Mouse (Mus musculus) cerebellum, adult 18-20 months (tissue): ENCODE measurements around the gene Trpm4.
A peak's percentile ranks its signal among the peaks of the same experiment; 100 is the strongest.

Experiments
- DNase-seq, 2 experiments: peaks; one replicate each; pipeline ENCODE4 v3.0.0; 2021

Trpm4 gene

GRCm38 (mm10) chr7:45346905-45347304 is 13.3 kb upstream of the Trpm4 start:
- no peak for DNase-seq

- DNase-seq = no peak
Measured at GRCm38 (mm10) chr7:45343543-45343942, 10.0 kb upstream of the Trpm4 start.

DNA sequence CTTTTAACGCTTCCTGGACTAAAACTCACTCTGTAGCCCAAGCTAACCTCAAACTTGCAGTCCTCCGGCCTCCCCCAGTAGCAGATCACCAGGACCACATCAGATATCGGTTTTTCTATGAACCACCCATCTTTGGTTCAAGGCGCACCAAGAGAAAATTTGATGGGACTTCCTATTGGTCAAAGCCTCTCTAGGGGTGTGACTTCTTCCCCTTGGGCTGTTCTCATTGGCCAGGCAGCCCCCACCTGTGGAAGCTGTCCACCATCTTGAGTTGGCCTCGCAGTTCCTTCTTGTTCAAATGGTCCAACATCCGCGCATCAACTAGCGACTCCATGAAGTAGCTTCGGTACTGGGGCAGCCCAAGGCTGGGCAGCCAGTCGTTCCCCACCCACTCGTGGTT is 8.5 kb upstream of the Trpm4 start:
- no peak for DNase-seq

- peak; percentile 52 to 59 for DNase-seq
Measured at GRCm38 (mm10) chr7:45341303-45341702, 7.7 kb upstream of the Trpm4 start.

DNA sequence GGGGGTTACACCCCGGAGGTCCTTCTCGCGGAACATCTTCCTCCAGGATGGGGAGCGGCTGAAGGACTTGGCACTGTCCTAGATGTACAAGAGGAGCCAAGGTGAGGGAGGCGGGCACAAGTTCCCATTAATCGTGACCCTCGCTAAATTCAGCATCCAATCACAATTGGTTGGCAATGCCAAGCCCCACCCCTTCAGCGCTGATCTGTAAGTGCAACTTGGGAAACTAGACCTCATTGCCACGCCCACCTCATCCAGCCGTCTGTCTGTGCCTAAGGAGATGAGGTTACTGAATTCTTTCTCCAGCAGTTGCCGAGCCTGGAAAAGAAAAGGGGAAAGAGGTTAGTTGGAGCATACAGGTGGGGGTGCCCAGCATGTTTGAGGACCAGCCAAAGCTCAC is 7.1 kb upstream of the Trpm4 start:
- DNase-seq = no peak

GRCm38 (mm10) chr7:45340066-45340442 is 6.5 kb upstream of the Trpm4 start:
- no peak for DNase-seq

DNA sequence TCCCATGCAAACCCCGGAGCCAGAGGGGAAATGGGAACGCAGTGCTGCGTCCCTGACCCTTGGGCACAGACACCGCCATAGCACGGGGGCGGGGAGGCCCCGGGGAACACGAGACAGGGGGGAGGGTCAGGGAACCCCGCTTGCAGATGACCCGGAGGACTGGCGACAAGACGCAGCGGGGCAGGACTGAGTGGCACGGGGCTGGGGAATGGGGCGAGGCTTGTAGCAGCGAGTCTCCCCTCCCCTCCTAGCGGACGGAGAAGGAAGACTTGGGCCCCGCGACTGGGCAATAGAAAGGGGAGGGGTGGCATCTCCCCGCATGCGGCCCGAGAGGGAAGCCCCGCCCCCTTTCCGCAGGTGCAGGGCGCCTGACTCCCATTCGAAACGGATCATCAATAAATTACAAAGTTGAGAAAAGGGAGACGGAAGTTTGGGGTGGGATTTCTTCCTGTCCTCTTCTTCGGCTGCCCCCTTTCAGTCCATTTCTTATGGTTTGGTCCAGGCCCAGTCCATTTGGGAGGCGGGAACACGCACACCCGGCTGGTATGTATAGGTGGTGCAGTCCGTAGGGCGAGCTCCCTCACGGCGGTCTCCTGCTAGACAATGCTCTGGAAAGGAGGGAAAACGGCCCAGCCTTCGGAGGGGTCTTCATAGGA is 6.0 kb upstream of the Trpm4 start:
- peak; percentile 71 to 74 for DNase-seq

GRCm38 (mm10) chr7:45338161-45338911 is 4.8 kb upstream of the Trpm4 start:
- peak; percentile 44 to 46 for DNase-seq

- no peak for DNase-seq
Measured at GRCm38 (mm10) chr7:45337469-45337868, 3.9 kb upstream of the Trpm4 start.

- no peak for DNase-seq
Measured at GRCm38 (mm10) chr7:45336319-45336718, 2.7 kb upstream of the Trpm4 start.

- no peak for DNase-seq
Measured at GRCm38 (mm10) chr7:45335056-45335455, 1.5 kb upstream of the Trpm4 start, which contains the start of gene Hrc. TSS of gene Hrc (plus strand) at chr7:45335290.

DNA sequence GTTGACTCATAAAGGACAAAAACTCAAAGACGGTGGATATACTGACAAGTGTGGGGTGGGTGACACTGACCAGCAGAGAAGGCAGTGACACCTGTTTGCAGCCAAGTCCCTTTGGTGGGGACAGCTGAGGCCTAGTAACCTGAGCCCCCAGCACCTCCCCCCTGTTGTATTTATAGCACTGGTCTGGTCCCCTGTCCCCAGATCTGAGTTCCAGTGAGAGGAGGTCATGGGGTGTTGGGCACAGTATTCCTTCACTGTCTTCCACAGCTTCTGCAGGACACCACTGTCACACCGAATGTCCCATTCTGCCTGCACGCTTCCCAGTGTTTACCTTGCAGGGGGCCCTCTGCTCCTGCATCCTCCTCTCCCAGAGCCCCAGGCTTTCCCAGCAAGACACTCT is 1.0 kb upstream of the Trpm4 start:
- no peak for DNase-seq

- peak; percentile 40 to 44 for DNase-seq
Measured at GRCm38 (mm10) chr7:45332685-45333425, 725 bp downstream of the Trpm4 start.

GRCm38 (mm10) chr7:45331502-45331901 is 2.1 kb downstream of the Trpm4 start:
- no peak for DNase-seq

DNA sequence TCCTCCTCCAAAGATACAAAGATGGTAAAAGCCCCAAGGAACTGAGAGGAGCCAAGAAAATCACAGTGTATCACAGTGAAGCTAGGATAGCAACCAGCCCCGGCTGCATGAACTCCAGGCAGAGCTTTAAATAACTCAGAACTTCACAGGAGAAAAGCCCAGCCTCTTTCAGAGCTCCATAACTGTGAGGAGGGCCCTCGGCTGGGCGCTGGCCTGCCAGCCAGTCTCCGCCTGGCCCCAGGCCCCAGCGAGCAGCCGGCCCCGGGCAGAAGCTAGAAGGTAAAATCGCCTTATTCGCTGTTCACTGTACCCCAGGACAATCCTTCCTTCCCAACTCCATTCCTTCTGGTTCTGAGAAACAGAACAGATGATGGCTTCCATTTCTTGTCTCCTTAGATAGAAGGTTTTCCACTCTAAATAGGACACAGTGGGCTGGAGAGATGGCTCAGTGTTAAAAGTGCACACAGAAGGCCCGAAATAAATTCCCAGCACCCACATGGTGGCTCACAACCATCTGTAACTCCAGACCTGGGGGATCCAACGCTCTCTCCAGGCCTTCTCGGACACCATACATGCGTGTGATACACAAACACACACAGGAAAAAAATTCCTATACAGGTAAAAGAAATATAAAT is 4.6 kb downstream of the Trpm4 start:
- DNase-seq = no peak

GRCm38 (mm10) chr7:45325800-45326199 is 7.8 kb downstream of the Trpm4 start:
- DNase-seq = no peak

- DNase-seq = no peak
Measured at GRCm38 (mm10) chr7:45323069-45323468, 10.5 kb downstream of the Trpm4 start.

DNA sequence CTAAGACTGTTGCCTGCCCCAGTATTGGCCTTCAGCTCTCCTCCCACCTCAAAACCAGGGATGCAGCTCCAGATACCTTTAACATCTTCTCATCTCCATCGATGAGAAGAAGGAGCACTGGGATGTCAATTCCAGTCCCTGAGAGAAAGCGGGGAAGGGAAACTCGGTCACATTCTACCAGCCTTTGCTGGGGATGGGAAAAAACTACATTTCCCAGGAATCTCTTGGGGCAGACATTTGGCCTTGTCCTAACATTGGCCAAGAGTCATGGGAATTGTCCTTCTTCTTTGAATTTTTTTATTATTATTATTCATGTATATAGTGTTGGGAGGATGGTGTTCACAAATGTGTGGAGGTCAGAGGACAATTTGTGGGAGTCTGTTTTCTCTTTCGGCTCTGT is 11.3 kb downstream of the Trpm4 start:
- DNase-seq = no peak

GRCm38 (mm10) chr7:45316536-45316935 is 17.0 kb downstream of the Trpm4 start:
- DNase-seq = no peak

DNA sequence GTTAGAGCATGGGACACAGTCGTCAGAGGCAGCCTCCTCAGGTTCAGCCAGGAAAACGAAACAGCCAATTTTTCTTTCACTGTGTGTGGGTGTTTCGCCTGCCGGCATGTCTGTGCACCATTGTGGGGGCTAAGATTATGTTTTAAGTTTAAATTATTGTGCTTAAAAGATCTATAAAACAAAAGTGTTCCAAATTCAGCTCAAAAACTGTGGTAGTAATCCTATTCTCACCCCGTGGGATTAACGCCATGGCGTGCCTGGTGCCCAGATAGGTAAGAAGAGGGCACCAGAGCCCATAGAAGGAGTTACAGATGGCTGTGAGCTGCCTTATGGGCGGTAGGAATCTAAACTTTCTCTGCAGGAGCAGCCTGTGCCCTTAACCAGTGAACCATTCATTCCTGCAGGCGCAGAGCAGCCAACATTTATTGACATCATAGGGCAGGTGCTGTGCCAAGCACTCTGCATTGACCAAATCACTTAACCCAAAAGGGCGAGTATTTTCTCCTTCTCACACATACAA is 18.3 kb downstream of the Trpm4 start:
- DNase-seq = no peak

GRCm38 (mm10) chr7:45313495-45313894 is 20.1 kb downstream of the Trpm4 start:
- DNase-seq = no peak

GRCm38 (mm10) chr7:45312686-45313453 is 20.7 kb downstream of the Trpm4 start:
- DNase-seq = no peak
